Mouse (Mus musculus): ENCODE measurements around the gene Chst14.

Gene Chst14

DNA sequence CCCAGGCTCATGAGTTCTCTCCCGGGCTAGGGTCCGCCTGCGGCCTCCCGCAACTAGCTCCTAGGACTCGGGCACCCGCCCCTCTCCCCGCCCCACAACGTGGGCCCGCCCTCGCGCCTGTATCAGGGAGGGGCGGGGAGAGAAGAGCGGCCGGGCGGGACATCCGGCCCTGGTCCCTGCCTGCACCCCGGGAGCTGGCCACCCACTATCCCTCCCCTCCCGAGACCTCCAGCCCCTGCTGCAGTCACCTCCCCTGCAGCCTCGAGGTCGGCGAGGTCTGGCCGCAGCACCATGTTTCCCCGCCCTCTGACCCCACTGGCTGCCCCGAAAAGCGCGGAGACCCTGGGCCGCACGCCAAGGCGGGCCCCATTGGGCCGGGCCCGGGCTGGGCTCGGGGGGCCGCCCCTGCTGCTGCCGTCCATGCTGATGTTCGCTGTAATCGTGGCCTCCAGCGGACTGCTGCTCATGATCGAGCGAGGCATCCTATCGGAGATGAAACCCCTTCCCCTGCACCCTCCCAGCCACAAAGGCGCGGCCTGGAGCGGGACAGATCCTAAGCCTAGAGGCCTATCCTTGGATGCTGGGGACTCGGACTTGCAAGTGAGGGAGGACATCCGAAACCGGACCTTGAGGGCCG, at the start of gene Chst14:
TSS of gene Chst14 (plus strand) at position 136 of the 637 bp plus-strand sequence.
- DNase-seq (ENCODE audit: low spot score): peak; percentile 63

DNA sequence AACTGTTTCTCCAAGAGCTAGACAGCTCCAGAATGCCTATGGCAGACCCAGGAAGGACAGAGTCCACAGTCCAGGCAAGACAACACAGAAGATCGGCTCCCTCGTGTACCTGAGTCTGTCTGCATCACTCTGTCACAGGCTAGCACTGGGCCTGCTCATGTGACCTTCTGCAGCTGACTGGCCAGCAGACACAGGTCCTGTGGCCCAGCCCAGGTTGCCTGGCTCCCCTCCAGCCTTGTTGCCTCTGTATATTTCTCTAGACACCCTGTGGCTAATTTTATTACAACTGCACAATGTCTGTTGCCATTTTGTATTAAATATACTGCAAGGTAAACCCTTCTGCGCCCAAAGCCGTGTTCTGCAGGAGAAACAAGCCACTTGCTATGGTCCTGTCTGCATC, 45.3 kb upstream of the Chst14 start:
- DNase-seq (ENCODE audit: low spot score): no peak

DNA sequence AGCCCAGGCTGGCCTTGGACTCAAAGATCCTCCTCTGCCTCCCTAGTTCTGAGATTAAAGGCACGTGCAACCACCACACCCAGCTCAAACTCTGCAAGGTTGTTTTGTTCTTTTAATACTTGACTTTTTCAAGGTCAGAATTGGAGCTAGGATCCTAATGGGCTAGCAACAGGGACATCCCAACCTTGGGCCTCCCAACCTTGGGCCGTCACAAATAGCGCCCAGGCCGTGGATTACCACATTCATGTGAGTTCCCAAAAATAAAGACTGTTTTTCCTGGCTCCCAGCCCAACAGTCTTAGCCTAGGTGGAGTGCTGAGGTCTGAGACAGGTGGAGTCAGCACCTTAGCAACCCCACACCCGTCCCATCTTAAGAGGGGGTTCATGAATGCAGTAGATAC, 44.3 kb upstream of the Chst14 start:
- no peak for DNase-seq (ENCODE audit: low spot score)

DNA sequence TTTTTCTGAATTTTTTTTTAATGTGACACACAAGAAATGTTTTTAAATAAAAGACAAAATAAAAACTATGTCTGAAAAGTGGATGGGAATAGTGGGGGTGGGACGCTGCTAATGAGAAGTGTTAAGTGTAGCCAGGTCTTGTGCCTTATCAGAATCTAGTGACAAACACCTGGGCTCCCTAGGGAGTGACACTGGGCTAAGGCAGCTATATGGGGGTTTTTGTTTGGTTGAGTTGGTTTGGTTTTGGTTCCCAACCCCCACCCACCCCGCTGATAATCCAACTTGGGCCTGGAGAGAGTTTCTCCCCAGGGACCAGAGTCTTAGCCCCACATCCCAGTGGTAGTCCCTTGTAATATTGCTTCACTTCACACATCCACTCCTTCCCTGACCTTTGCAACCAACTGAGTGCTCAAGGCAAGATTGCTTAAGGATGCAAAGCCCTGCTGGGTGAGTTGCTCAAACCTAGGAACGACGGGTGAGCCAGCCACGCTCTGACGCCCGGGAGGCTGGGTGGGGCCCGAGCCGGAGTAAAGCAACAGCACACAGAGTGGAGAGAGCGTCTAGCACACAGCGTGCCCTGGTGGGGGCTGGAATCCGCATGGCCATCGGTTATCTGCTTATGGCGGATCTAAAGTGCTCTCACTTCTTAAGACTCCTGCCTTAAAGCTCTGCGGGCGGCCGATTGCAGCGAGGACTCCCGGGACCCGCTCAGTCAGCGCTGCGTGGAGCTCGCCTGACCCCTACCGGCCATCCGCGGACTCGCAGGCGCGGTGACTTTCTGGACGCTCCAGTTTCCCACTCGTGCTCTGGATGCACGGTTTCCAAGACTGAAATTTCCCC, 43.2 kb upstream of the Chst14 start:
- DNase-seq (ENCODE audit: low spot score): peak; percentile 88

DNA sequence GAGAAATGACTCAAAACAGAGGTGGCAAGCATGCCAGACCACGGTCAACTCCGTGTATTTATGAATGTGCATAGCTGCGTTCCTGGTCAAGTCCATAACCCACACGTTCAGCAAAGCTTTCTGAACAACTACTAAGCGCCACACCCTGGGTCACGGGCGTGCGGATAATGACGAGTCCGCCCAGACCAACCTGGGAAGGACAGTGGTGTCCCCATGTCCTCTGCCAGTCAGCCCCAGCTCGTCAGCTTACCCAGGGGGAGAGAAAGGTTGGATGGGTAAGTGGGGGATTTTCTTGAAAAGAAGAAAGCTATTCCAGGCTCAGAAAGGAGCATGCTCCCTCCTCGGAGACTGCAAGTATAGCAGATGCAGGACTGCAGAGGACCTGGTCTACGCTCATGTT, 38.9 kb upstream of the Chst14 start:
- no peak for DNase-seq (ENCODE audit: low spot score)

DNA sequence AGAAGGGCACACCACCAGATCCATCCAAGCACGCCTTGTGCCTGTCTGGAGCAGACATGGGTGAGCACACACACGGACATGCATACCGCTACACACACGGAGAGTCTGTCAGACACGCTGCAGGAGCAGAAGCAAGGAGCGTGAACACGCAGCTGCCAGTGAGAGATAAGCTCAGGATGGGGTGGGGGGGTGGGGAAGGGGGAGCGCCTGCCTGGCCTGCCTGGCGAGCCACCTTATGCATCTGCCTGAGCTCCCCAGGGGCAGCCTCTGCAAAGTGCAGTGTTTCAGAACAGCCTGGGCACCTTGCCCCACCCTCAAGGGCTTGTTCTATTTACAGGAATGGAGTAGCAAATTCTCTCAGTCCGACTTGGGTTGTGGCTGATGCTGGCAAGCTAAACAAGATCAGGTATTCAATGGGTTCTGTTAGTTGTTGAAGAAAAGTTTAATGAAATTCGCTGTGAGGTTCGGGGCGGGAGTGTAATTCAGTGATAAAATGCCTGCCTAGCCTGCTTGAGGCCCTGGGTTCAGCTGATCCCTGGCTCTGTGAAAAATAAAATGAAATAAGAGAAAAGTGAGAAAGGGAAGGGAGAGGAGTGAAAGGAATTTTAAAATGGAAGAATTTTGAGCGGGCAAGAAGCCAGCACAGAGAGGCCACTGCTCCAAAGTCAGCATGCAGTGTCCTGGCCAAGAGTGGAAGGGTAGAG, 38.3 kb upstream of the Chst14 start:
- DNase-seq (ENCODE audit: low spot score): no peak

DNA sequence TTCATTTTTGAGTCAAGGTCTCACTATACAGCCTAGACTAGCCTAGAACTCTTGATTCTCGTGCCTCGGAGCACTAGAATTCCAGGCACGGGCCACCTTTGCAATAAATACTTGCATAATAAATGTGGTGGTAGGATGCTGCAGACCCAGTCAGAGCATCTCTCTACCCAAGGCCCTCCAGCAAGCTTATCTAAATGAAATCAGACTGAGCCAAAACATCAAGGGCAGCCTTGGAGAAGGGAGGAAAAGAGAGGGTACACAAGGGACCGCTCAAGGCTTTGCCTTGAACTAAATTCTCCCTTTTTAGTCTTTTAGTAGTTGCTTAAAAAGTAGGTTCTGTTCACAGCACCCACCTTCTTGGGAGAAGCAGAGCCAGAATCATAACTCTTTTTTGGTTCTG, 35.1 kb upstream of the Chst14 start:
- DNase-seq (ENCODE audit: low spot score): no peak

DNA sequence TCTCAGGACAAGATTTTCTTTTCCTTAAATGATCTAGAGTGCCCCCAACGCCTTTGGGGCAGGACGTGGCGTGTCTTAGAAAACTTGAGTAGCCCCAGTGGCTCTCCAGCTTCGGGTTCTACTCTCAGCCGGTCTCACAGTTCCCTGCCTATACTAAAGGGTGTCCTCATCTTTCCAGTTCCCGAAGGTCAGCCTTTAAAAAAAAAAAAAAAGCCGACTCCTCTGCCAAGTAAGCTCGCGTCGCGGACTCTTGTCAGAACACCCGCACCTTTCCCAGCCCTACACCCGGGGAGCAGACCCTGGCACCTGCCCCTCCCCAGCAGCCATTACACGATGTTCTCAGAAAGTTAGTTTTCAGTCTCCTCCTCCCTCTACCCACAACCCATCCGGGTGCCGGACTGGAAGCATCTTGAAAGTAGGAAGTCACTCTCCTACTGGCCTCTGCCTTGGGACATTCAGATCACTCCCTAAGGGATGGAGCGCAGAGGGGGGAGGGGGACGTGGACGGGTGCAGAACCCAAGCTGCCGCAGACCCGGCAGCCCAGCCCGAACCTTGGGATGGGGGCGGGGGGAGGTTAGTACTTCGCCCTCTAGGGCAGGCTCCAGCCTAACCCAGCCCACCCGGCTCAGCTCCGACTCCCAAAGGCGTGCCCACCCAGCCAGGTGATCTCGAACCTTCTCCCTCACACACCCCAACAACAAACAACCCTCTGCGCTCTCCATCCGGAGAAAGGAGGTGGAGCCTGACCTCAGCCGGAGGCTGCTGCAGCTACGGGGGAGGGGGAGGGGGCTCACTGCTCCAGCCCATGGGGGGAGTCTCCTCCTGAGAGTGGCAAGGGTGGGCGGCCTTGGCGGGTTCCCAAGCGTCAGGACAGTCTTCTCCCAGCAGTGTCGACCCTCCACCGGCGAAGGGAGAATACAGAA, 30.0 kb upstream of the Chst14 start:
- DNase-seq (ENCODE audit: low spot score): no peak

DNA sequence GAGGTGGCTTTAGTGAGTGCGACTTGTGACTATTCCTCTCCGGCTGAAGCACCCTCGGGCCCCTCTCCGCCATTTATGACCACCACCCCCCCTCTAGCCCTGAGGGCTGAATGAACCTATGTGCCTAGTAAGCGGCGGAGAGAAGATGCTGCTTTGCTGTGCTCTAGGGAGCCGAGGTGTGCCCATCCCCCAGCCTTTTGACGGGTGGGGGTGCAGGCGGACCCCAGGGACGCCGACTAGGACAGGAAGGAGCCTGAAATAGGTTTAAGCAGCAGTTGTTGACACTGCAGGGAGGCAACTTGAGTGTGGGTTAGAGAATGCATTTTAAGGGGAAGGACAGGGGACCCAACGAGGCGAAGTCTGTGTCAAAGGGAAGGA, 29.4 kb upstream of the Chst14 start:
- DNase-seq (ENCODE audit: low spot score): no peak

DNA sequence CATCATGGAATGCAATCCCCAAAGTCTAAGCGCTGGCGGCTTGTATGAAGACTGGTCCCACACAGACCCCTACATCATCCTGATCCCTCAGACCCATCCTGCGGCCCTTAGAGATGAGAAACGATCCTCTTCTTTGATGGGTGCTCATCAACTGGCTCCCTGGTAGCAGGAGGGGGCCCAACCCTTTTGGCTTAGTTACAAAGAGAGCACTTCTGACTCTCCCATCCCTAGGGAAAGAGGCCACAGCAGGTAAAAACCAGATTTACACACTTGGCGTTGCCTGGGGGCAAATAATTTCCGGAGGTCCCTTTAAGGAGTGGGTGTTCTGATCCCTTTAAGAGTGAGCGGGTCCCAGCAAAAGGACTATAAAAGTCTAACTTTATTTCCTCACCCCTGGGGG, 28.9 kb upstream of the Chst14 start:
- DNase-seq (ENCODE audit: low spot score): no peak

DNA sequence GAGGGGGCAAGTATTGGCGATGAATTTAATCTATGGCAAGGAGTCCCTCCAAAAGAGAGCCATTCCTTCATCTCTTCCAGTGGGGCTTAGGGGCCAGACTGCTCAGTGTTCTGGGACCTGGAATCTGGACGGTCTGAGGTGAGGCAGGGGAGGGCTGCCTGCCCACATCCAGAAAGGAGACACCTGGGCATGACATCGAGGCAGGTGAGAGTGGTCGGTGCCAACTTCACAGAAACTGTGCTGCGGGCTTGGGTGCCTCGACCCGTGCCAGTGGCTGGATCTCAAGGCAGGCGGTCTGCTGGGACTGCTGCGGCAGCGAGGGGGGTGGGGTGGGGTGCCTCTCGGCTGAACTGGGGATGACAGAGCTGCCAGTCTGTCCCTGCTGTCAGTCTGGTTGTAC, 28.5 kb upstream of the Chst14 start:
- DNase-seq (ENCODE audit: low spot score): no peak

DNA sequence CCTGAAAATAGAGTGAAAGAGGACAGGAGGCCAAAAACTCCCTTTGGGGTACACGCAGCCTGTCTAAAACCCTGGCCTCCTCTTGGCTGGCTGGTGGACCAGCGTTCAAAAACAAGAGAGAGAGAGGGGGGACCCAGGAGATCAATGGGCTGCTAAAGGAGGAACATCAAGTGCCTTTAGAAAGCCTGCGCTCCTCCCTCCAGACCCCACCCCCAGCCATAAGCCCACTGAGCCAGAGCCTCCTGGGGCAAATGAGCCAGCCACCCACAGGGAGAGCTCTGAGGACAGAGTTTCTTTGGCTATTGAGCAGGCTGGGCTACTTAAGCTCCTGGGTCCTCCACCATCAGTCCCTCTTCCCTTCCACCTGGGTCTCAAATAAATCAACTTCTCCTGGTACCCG, 27.5 kb upstream of the Chst14 start:
- DNase-seq (ENCODE audit: low spot score): no peak

DNA sequence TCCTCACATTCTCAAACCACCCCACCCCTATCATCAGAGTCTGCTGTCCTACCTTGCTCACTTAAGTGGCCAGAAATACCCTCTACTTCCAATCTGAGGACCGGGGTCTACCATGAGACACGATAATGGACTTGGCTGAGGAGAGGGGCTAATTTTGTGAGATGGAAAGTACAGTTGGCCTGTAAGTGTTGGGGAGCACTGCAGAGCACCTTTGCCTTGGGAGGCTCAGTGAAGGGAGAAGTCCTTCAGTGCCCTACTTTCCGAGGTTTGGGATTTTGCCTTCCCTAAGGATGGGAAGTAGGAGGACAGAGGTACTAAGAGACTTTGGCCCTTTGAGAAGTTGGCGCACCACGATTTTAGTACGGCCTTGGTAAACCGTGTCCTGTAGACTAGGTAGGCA, 27.0 kb upstream of the Chst14 start:
- no peak for DNase-seq (ENCODE audit: low spot score)

DNA sequence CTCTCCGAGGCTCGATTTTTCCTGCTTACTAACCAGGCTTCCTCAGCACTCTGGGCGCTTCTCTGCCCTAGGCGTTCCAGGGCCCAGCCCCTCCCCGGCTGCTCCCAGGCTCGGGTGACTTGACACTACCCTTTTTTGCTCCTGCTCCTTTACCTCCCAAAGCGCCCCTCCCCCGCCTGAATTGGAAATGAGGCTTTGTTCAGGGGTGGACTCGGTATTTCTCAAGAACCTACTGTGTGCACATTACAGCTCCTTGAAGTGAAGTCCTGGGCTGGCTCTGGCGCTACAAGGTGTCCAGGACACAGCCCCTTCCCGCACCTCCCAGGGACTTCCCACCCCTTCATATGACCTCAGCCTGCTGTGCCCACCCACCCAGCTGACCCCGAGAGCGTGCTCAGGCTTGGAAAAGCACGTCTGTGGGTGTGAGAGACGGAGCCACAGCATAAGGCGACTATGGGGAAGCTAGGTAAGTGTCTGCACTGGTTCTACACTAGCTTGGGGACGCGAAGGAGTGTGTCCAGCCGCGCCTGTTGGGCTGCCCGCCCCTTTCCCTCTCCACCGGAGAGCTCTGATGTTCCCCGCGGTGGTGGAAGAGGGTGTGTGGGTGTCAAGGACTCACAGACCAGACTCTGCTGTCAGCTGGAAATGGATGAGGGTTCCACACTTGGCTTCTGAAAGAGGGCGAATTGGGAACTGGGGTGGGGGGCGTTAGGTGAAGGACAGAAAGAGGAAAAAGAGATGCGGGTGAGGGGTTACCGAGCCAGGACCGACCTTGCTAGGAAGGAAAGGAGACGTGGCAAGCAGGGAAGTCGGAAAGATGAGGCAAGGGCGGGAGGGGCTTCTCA, 26.1 kb upstream of the Chst14 start, which contains the start of gene Bahd1:
TSS of gene Bahd1 (plus strand) at position 397 of the 845 bp plus-strand sequence.
- DNase-seq (ENCODE audit: low spot score): no peak

DNA sequence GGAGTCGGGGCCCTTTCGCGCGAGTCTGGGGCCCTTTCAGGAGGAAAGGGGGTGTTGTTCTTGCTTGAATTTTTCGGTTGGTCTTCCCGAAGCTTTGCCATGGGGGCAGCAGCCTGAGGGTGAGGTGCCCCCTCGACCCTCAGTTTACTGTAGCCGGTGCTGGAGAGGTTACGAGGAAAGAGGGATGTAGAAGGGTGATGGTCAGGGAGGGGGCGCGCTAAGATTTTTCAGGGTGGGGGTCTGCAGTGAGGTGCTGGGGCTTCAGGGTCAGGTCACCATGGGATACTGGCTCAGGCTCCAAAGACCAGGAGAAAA, 25.5 kb upstream of the Chst14 start:
- DNase-seq (ENCODE audit: low spot score): no peak

DNA sequence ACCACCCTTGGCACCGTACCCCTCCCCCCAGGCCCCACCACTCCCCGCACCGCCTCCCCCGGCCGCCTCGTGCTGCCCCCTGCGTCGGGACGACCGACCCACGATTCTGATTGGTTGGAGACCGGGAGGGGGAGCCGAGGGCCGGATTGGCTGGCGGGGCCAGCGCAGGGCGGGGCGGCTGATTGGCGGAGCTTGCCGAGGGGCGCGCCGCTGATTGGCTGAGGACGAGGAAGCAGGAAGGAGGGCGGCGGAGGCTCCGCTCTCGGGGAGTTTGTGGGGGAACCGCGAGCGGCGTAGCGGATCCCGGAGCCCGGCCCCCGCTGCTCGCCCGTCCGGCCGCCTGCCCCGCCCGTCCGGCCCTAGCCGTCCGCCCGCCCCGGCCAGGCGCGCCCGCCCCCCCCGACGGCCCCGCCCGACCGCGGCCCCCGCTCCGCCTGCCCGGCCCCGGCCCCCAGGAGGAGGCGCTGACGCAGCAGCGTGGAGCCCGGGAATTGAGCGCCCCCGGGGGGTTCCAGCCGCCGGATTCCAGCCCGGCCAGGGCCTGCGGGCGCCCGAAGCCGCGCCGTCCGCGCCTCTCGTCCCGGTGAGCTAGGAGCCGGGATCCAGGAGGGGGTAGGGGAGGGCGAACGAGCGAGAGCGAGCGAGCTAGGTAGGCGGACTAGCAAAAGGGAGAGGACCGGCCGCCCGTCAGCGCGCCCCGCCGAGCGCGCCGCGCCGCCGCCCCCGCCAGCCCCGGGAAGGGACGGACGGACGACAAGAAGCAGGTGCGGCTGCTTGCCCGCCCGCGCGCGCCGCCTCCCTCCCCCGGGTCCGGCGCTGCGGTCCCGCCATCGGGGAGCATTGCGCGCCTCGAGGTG, 24.9 kb upstream of the Chst14 start:
- peak; percentile 92 for DNase-seq (ENCODE audit: low spot score)

DNA sequence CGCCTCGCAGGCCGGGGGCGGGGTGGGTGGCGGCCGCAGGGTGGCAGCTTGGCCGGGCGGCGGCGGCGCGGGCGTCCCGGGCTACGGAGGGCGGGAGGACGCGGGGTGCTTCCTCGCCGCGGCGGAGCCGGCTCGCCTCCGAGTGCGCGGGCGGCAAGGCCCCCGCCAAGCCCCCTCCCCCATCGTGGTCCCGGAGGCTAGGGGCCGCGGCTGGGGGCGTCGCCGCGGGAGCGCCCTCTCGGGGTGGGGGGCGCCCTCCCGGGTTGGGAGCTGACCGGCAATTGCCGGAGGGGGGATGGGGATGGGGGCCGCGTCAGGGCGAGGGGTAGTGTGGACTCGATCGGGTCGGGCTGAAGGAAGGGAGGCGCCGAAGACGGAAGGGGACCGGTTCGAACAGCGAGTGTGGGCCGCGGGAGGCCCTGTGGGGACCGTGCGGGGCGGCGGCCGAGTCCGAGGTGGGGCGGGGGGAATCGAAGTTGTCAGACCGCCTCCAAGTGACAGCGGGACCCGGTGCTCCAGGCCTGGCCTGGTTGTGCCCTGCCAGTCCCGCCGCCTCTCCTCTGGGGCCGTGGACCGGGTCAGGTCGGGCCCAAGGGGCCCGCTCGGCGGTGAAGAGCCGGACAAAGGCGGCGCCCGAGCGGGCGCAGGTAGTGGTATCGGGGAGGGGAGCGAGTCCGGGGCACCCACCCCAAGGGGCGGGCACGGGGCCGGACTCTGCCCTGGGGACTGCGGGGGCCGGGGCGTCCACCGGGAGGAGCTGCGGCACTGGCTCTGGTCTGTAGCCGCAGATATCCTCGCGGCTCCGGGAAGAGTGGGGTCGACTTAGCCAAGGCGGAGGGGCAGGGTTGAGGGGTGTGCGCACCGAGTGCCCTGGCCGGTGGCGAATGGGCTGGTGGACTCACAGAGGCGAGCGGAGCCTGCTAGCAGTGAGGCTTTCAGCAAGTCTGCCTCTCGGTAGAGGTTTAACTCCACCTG, 24.0 kb upstream of the Chst14 start:
- DNase-seq (ENCODE audit: low spot score): no peak

DNA sequence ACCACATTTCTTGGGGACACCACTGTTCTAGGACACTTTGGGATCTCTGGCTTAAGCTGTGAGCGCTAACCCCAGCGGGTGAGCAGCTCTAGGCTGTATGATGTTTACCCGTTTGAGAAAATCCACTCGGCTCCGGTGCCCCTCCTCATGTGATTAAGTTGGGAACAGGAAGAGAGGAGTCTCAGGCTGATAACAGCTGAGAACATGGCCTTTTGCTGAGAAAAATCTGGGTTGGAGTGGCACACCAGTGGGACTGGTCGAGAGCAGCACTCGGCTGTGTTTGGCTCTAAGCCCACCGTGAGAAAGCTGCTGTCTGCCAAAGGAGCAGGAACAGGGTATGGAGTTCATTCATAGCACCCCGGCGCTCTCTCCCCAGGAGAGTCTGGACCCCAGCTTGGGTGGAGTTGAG, 23.0 kb upstream of the Chst14 start:
- no peak for DNase-seq (ENCODE audit: low spot score)

Measured in ovary, postnatal 14 days (tissue).